Mouse (Mus musculus) heart, postnatal 0 days (tissue): ENCODE measurements around the gene Rad17. TPM values are rescaled to one million over a fixed set of nuclear protein-coding genes. Genes with fewer than 3 reads are reported as not detected.
A peak's percentile ranks its signal among the peaks of the same experiment; 100 is the strongest.

Experiments
- ATAC-seq: fragments of 200-750 bp; cut with Nextera tagmentation; 2 replicates; pipeline ENCODE4 v1.8.0; 2017; ENCODE audit warnings: low read depth, moderate number of reproducible peaks, moderate library complexity; ENCODE audit not compliant: insufficient read depth
- DNase-seq: peaks from one replicate; pipeline ENCODE4 v3.0.0-alpha.2; 2016; ENCODE audit warnings: low spot score
- H3K27ac ChIP-seq: fragments of 300-500 bp; sonication (generic); 2 replicates; pipeline ENCODE4 v1.5.1; 2014; ENCODE audit warnings: low read depth, mild to moderate bottlenecking
- H3K27me3 ChIP-seq: fragments of 300-500 bp; sonication (generic); 2 replicates; pipeline ENCODE4 v1.6.1; 2014; ENCODE audit warnings: low read length, mixed read lengths; ENCODE audit not compliant: control insufficient read depth, insufficient read depth
- H3K36me3 ChIP-seq: fragments of 300-500 bp; sonication (generic); replicated peaks from 2 replicates; pipeline ENCODE4 v1.6.1; 2014; ENCODE audit warnings: low read length, mixed read lengths; ENCODE audit not compliant: control insufficient read depth, insufficient read depth
- H3K4me1 ChIP-seq: fragments of 300-500 bp; sonication (generic); 2 replicates; pipeline ENCODE4 v1.6.1; 2014; ENCODE audit warnings: antibody characterized with exemption; ENCODE audit not compliant: control insufficient read depth, insufficient read depth
- H3K4me2 ChIP-seq: fragments of 300-500 bp; sonication (generic); 2 replicates; pipeline ENCODE4 v1.6.1; 2014; ENCODE audit warnings: low read depth, mild to moderate bottlenecking, low read length, moderate library complexity
- H3K4me3 ChIP-seq: fragments of 300-500 bp; sonication (generic); 2 replicates; pipeline ENCODE4 v1.5.1; 2014; ENCODE audit warnings: low read depth, low read length
- H3K9ac ChIP-seq: fragments of 300-500 bp; sonication (generic); replicated peaks from 2 replicates; pipeline ENCODE4 v1.6.1; 2014; ENCODE audit warnings: low read depth, low read length, mixed read lengths
- H3K9me3 ChIP-seq: fragments of 300-500 bp; sonication (generic); replicated peaks from 2 replicates; pipeline ENCODE4 v1.6.1; 2016; ENCODE audit warnings: low read length; ENCODE audit not compliant: control insufficient read depth
- CTCF ChIP-seq: IDR thresholded peaks from 2 replicates; pipeline ENCODE4 v1.5.1; 2016; ENCODE audit warnings: antibody characterized with exemption, control low read depth, low read depth
- EP300 ChIP-seq: IDR thresholded peaks from 2 replicates; pipeline ENCODE4 v1.6.1; 2016; ENCODE audit warnings: antibody characterized with exemption, low read depth
- WGBS: fragments of 180-500 bp; shearing (Covaris S2); extraction: QIAGEN DNeasy Blood & Tissue Kit; methylation state at CpG from one replicate; pipeline ENCODE4 v1.1.7; 2014; 5-methylcytosine and 5-hydroxymethylcytosine counted together
- polyA plus RNA-seq: library from polyadenylated mRNA; unstranded; fragments of >200 nt; fragmentation: Nextera tagmentation; extraction: Ambion mirVana; gene quantifications from 2 replicates; pipeline ENCODE4 v1.2.1, GENCODE M21; 2015
- total RNA-seq: library from RNA; depleted of rRNA; stranded (reverse); fragments of >200 nt; gene quantifications from 2 replicates; pipeline ENCODE4 v1.2.3, GENCODE M21; 2014; ENCODE audit warnings: low replicate concordance; rRNA removed

Rad17 gene
- total RNA-seq (19.9 and 20.7 TPM in 2 replicates), polyA plus RNA-seq (21.8 and 22.3 TPM in 2 replicates)

DNA sequence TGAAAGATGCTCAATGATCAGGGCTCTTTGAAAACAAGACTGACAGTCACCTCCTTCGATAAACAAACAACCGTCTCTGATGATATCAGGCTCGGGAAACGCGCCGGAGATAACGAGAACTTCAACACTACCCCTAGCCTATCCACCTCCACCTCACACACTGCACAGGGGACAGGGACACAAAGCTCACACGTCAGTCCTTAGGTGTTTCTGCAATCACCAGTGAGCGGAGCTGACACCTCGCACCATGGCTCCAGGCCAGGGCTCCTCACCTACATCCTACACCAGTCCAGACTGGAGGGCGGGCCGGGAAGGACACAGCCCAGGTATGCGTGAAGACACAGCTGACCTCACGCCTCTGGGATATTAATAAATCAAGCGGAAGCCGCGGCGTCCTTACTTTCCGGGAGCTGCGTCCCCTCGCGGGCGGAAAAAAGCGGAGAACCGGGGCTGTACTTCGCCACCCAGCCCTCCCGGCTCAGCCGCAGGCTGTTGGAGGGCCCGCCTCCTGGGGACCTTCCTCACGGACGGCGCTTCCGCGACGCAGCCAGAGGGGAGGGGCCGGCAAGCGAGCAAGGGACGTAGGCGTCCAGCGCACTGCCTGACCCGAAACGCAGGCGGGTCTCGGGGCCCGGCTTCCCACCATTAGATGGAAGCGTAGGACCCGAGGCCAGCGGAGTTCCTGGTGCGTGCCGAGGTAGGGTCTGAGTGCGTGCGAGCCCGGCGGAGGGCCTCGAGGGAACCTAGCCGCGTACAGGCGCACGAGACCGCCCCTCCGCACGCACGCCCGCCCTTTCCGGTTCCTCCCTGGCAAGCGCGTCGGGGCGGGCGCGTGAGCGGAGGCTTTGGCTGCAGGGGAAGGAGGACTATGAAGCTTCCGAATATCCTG, at the start of gene Rad17, which contains the start of gene Ak6:
Gene Rad17 (minus strand): TSS at position 502 of the 889 bp plus-strand sequence.
Gene Ak6 (plus strand): TSS at position 430 of the 889 bp plus-strand sequence.
- Histone ChIP-seq H3K9me3 (no peaks in the 10 kb centered on the region), H3K36me3 (peaks cover 3% of the 10 kb centered on the region), H3K27ac (peak within 1 kb of the TSS; percentile 96), H3K4me2 (peak within 1 kb of the TSS; percentile 68), H3K4me1 (peaks cover 6% of the 10 kb centered on the region), H3K27me3 (no peaks in the 10 kb centered on the region), H3K9ac (peak within 1 kb of the TSS; percentile 93), H3K4me3 (peak within 1 kb of the TSS; percentile 89)
- no peak for TF ChIP-seq CTCF
- peak; percentile 93 for TF ChIP-seq EP300
- ATAC-seq (peak; percentile 96), DNase-seq (peak; percentile 87)
- WGBS = under 1% methylated on average over 73 of the region's 73 CpGs

DNA sequence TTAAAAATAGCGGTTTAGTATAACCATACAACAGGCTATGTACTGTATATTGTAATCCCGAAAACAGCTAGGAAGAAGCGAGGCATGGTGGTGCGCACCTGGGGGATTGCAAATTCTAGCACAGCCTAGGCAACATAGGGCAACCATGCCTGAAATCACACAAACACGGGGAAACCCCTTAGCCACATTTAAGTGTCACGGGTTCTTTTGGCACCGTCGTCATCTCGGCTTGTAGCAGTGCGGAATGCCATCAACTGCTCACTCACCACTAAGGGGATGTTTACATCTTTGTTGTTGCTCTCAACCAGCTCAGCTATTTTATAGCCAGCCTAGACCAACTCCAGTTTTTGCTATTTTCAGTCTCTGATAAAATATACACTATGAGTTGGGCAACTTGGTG, 48.0 kb upstream of the Rad17 start:
- no peaks in the 10 kb centered on the region for H3K4me1 ChIP-seq
- no peak overlapping the region for H3K9ac ChIP-seq
- DNase-seq (no peak), ATAC-seq (no peak)
- no peaks in the 10 kb centered on the region for H3K27me3 ChIP-seq
- H3K4me2 ChIP-seq = no peak overlapping the region
- no peaks in the 10 kb centered on the region for H3K9me3 ChIP-seq
- H3K27ac ChIP-seq = no peak overlapping the region
- H3K36me3 ChIP-seq = peaks cover 57% of the 10 kb centered on the region
- no peak for TF ChIP-seq EP300
- no peak for TF ChIP-seq CTCF
- 88% methylated on average over 10 of the region's 10 CpGs for WGBS
- H3K4me3 ChIP-seq = no peak overlapping the region

DNA sequence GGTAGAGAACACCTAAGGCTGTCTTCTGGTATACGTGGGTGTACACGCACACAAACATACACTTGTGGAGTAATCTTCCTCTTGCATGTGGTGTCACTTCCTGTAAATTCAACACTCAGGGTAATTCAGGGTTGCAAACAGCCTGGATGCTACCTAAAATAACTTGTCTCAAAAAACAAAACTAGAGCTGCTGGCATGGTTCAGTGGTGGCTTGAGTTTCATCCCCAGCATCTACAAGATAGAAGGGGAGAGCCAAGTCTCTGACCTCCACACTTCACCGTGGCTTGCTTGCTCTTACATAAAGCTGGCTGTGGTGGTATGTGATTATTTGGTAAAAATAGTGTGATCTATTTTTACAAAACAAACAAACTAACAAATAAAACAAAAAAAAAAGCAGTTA, 46.7 kb upstream of the Rad17 start:
- ATAC-seq (no peak), DNase-seq (no peak)
- peaks cover 44% of the 10 kb centered on the region for H3K36me3 ChIP-seq
- no peak overlapping the region for H3K9ac ChIP-seq
- H3K4me1 ChIP-seq = no peaks in the 10 kb centered on the region
- H3K27me3 ChIP-seq = no peaks in the 10 kb centered on the region
- no peaks in the 10 kb centered on the region for H3K9me3 ChIP-seq
- H3K4me3 ChIP-seq = no peak overlapping the region
- no peak for TF ChIP-seq EP300
- no peak for TF ChIP-seq CTCF
- H3K27ac ChIP-seq = no peak overlapping the region
- 85% methylated on average over 3 of the region's 3 CpGs for WGBS
- H3K4me2 ChIP-seq = no peak overlapping the region

DNA sequence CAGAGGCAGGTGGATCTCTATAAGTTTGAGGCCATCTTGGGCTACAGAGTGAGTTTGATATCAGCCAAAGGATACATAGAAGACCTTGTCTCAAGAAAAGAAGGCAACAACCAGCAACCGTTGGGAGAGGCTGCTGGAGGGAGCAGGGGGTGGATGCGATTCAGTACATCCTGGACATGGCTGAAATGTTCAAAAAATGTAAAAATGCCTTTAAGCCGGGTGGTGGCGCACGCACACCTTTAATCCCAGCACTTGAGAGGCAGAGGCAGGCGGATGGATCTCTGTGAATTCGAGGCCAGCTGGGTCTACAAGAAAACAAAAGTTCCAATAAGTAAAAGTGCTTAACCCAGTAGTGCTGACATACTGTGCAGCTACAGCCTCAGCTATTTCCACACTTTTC, 36.7 kb upstream of the Rad17 start:
- no peak for DNase-seq
- no peak overlapping the region for H3K9ac ChIP-seq
- no peaks in the 10 kb centered on the region for H3K9me3 ChIP-seq
- no peaks in the 10 kb centered on the region for H3K27me3 ChIP-seq
- 0 out of 2 replicates have a peak, but pooled peaks cover 4% of the 10 kb centered on the region for H3K36me3 ChIP-seq
- H3K4me2 ChIP-seq = no peak overlapping the region
- TF ChIP-seq CTCF = no peak
- no peak for TF ChIP-seq EP300
- no peak for ATAC-seq
- no peak overlapping the region for H3K4me3 ChIP-seq
- H3K27ac ChIP-seq = no peak overlapping the region
- H3K4me1 ChIP-seq = no peaks in the 10 kb centered on the region
- 62% methylated on average over 7 of the region's 7 CpGs for WGBS

DNA sequence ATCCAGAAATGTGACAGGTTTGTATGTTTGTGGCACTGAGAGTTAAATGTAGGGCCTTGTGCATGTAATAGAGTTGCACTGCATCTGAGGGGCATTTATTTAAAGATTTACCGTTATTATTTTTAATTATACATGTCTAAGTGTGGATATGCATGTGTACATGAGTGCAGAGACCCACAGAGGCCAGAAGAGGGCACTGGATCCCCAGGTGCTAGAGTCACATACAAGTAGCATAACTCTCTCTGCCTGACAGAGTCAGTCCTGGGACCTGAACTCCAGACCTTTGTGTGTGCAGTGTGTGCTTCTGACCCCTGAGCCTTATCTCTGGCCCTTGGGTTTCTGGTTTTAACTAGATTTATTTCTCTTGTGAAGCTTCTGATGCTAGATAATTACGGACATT, 33.5 kb upstream of the Rad17 start:
- WGBS = 71% methylated on average over 2 of the region's 2 CpGs
- Histone ChIP-seq H3K4me3 (no peak overlapping the region), H3K4me2 (no peak overlapping the region), H3K36me3 (no peaks in the 10 kb centered on the region), H3K9me3 (no peaks in the 10 kb centered on the region), H3K9ac (no peak overlapping the region), H3K27me3 (no peaks in the 10 kb centered on the region), H3K4me1 (no peaks in the 10 kb centered on the region), H3K27ac (no peak overlapping the region)
- peak; percentile 28; the same call in 1 of the 2 replicates for TF ChIP-seq CTCF
- no peak for TF ChIP-seq EP300
- ATAC-seq (no peak), DNase-seq (no peak)

DNA sequence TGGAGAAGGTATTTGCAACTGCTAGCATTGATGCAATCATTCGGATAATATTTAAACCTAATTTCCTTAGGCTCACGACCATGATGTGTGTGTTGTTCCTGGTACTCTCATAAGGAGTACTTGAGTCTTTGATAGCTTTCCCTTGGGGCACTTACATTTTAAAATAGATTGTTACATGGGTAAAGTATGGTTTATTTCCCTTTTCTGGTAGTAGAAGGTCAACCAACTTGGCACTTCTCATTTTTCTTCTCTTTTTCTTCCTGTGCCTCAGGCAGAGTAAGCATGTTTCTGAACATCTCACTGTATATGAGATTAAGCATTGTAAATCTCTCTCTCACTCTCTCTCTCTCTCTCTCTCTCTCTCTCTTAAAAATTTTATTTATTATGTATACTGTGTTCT, 32.0 kb upstream of the Rad17 start:
- Histone ChIP-seq H3K9ac (no peak overlapping the region), H3K27ac (no peak overlapping the region), H3K9me3 (no peaks in the 10 kb centered on the region), H3K27me3 (no peaks in the 10 kb centered on the region), H3K36me3 (no peaks in the 10 kb centered on the region), H3K4me1 (no peaks in the 10 kb centered on the region), H3K4me2 (no peak overlapping the region), H3K4me3 (no peak overlapping the region)
- TF ChIP-seq CTCF = no peak
- TF ChIP-seq EP300 = no peak
- ATAC-seq (no peak), DNase-seq (no peak)
- WGBS = 81% methylated on average over 2 of the region's 2 CpGs
